Mouse (Mus musculus): Measurements from ENCODE around the gene Zbtb42. TPM values are rescaled to one million over a fixed set of nuclear protein-coding genes. Genes with fewer than 3 reads are reported as not detected.

The Zbtb42 gene
- total RNA-seq, 2 experiments from 2014 or later, result 0.61 to 0.97 TPM

DNA sequence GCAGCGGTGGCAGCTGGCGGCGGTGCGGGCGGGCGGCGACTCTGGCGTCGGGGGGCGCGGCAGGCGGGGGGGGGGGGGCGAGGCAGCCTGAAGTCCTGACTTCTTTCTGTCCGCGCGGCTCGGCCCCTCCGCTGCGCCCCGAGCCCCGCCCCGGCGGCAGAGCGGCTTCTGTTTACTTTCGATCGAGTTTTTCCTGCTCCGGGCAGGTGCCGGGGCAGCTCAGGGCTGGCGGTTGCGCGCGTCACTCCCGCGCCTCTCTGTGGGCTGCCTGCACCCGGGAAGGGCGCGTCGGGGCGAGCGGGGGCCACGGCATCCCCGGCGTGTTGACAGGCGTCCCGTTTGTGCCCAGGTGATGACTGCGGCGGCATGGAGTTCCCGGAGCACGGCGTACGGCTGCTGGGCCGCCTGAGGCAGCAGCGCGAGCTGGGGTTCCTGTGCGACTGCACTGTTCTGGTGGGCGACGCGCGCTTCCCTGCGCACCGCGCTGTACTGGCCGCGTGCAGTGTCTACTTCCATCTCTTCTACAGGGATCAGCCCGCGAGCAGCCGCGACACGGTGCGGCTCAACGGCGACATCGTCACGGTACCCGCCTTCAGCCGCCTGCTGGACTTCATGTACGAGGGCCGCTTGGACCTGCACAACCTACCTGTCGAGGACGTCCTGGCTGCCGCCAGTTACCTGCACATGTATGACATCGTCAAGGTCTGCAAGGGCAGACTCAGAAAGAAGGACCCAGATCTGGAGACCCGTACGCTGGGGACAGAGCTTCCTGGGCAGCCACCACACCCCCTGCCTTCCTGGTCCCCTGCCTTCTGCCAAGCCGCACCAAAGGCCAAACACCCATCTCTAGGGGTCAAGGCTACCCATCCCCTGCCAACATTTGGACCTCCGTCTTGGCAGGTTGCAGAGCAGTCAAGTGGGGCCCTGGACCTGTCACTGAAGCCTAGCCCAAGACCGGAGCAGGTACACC is 684 bp downstream of the Zbtb42 start:
- no peak for DNase-seq (ENCODE audit: low spot score in 2 of 2)

DNA sequence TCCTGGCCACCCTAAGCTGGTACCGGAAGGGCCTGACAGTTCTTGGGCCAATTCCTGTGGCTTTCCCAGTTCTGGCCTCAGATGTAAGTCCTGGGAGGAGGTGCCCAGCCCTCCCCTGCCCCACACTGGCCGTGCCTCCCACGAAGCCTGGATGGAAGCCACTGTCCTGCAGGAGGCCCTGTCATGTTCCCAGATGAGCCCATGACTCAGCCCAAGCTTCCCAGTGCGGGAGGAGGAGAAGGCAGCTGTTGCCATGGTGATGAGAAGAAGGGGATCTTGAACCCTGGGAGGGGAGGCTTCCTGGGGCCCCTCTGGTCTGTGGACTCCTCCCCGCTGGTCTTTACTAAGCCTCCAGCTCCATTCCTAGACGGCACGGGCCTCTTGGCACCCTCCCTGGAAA is 4.7 kb downstream of the Zbtb42 start:
- DNase-seq (ENCODE audit: low spot score in 2 of 2), result no peak

DNA sequence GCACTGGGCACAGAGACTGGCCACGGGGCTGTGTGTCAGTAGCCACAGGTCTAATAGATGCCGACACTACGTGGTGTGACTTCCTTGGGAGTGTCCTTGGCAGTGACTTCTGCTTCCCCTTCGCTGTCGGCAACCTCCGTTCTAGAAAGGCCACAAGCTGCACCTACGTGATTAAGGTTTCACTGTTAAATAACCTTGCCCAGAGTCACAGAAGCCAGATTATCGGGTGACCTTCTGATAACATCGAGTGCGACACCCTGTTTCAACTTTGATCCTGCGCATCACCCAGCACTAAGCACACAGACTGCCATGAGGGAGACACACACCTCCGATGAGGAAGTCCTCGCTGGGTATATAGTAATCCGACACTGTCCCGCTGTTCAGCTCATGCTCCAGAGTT is 9.8 kb downstream of the Zbtb42 start:
- no peak for DNase-seq (ENCODE audit: low spot score in 2 of 2)

DNA sequence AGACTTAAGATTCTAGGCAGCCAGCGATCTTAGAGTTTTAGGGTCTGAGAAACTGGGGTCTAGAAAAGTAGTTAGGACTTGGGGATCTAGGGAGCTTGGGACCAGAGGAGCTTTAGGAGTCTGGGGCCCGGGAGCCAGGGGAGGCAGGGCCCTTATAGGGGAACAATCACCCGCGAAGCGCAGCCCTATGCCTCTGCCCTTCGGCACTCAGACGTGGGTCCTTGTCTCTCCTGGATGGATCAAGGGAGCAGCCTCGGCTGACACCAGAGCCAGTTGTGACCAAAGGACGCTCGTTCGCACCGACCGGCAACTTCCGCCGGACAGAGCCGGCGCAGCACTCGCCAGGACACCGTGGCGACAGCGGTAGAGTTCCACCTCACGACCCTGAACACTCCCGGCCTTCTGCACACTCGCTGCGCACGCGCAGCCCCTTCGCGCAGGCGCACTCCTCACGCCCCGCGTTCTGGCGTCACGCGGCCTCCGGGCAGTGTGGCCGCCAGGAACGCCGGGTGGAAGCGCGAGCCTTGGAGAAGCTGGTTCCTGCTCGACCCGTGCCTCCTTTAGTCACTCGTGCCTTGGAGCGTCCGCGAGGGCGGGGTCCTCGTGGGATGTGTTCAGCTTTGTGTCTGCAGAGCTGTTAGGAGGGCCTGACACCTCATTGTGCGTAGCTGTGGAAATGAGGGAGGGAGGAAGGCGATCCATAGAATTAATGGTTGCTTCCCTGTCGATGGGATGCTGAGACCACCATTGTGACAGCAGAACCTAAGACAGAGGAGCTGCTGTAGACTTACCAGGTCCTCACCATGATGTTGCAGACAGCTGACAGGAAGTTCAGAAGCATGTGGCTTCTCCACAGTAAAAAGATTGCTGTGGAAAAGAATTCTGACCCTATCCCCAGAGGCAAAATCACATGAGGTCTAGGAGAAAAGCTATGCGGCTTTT is 14.8 kb downstream of the Zbtb42 start:
- peak; percentile 94 to 95 for DNase-seq (ENCODE audit: low spot score in 2 of 2)

DNA sequence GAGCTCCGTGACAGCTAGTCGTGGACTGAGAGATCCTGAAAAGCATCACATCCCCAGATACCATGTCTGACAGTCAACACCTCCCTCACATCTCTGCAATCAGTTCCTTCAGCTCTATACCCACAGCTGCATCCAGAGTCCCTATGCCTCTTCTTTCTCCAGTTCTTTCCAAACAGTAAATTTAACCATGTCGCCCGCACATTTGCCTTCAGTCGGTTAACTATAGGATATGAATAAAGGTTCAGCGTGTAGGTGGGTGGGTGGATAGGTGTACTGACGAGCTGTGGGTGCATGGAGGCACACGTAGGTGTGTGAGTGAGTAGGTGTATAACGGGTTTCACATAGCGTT is 15.5 kb downstream of the Zbtb42 start:
- no peak for DNase-seq (ENCODE audit: low spot score in 2 of 2)

- no peak for DNase-seq (ENCODE audit: low spot score in 2 of 2)
These were observed 18.3 kb downstream of the Zbtb42 start for GRCm38 (mm10) chr12:112696806-112697425.

- no peak for DNase-seq (ENCODE audit: low spot score in 2 of 2)
These were observed 21.9 kb downstream of the Zbtb42 start for GRCm38 (mm10) chr12:112700522-112700921.

GRCm38 (mm10) chr12:112702374-112703320 is 24.0 kb downstream of the Zbtb42 start:
- no peak for DNase-seq (ENCODE audit: low spot score in 2 of 2)

DNA sequence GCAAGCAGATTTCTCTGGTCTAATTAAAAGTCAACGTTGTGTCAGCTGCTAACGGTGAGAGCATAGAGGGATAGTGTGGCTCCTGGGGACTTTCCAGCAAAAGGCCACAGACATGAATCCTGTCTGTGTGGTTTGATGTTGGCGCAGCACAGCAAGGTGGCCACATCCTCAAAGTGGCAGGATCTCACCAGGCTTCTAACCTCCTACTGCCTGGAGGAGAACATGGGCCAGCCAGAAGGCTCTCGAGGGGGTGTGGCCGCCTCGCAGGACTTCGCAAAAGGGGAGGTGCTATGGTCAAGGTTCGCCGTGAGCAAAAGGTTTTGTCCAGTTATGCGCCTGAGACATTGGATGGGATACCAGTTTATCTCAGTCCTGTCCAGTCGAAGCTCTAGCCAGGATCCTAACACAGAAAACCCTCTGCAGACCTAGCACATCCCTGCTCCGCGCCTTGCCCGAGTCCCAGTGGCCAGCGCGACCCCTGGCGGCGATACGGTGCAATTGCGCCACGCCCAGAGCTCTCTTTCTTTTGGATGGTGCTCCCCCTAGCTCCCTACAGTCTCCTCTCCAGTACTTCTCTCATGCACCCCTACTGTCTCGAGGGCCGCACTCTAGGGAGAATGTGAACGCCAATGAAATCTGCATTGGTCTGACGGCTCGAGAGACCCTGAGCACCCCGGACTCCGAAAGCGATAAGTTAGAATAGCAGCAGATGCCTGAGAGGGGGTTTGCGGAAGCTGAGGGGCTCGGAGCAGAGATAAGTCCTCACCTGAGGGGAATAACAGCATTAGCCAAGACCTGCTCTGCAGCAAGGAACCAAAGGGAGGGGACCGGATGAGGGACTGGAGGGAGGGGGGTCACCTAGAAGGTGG is 28.3 kb downstream of the Zbtb42 start:
- DNase-seq (ENCODE audit: low spot score in 2 of 2), result peak; percentile 86 to 93

- DNase-seq (ENCODE audit: low spot score in 2 of 2), result no peak
These were observed 28.9 kb downstream of the Zbtb42 start for GRCm38 (mm10) chr12:112707573-112707869.

DNA sequence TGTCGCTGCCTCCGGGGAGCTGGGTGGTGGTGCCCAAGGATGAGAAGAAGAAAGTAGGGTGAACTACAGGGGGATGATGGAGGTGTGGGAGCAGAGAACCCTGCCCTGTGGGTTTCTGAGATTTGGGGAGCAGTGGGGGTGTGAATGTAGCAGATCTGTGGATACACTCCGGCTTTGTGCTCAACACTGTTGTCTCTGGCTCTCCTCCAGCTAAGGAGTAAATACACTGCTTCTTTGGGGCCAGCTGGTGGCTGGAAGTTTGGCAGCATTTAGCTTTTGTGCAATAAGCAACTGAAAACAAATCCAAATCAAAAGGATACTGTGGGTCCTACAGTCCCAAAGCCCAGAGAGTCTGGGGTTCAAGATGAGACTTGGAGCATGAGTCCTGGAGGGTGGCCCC is 35.4 kb downstream of the Zbtb42 start:
- peak in 1 of 2 experiments; percentile 58 for DNase-seq (ENCODE audit: low spot score in 2 of 2)

- DNase-seq (ENCODE audit: low spot score in 2 of 2), result no peak
These were observed 38.5 kb downstream of the Zbtb42 start for GRCm38 (mm10) chr12:112717140-112717539.

DNA sequence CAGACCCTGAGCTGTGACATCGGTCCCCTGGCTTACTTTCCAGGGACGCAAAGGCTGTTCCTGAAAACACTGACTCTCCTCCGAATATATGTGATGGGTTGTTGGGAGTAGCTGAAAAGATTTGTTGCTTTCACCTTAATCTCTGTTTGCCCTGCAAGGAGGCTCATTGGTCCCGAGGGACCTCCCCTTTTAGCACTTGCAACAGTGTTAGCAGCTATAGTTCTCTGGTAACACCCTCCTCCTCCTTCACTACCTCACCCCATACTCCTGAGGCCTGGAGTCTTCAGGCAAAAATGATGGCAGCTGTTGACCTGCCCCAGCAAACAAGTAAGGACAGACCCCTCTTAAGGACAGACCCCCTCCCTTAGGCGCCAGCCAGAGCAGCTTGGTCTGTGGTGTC is 40.4 kb downstream of the Zbtb42 start:
- no peak for DNase-seq (ENCODE audit: low spot score in 2 of 2)

GRCm38 (mm10) chr12:112720216-112720615 is 41.6 kb downstream of the Zbtb42 start, which contains the start of gene Cep170b:
Gene Cep170b (plus strand): TSS chr12:112720455.
- no peak for DNase-seq (ENCODE audit: low spot score in 2 of 2)

DNA sequence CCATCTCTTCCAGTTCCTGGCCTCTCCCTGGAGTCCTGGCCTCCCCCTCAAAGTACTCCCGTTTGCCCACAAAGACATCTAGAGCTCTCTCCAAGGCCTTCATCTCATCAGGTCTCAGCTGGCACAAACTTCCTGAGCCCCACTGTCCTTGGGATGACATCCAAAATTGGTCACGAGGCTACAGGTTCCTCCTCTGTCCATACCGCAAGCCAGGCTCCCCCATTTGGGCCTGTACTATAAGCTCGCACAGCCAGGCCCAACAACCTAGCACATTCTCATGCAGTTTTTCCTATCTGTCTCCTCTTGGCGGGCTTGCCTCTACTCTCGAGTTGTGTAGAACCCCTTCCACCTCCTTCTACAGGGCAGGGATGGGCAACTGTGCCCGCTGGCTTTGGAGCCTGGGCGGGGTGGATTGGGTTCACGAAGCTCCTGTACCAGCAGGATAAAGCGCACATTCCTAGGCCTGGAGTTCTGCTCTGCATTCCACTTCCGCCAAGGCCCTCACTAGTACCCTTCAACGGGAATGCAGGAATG is 42.3 kb downstream of the Zbtb42 start:
- no peak for DNase-seq (ENCODE audit: low spot score in 2 of 2)

DNA sequence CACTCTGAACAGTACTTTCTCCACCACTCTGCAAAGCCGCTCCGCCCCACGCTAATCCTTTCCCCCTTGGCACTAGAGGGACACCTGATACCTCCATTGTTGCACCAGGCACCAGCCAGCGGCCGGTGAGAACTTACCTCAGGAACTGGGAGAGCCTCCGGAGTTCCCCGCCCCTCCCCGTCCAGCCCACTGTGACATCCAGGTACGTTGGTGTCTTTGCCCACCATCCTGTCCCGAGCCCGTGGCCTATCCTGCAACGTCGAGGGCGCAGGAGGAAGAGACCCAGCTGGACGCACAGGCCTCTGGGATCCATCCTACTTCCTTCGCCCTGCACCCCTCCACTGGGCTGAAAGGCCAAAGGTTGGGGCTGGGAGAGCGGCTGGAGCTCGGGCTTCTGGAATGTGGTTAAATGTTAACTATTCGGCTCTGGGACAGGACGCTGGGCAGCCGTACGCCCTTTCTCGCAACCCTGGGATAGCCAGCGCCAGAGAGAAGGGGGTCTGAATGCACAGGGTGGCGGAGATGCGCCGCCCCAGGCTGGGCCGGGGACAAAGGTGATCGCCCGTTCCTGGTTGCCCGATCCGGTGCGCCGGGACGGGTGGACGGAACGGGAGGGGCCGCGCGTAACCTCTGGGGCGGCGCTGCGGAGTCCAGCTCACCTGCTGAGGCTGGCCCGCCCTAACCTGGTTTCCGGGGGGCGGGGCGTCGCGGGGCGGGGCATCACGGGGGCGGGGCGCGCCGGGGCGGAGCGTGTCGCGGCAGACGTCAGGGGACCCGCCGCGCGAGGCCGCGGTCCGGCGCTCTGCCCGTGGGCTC is 43.0 kb downstream of the Zbtb42 start:
- peak in 1 of 2 experiments; percentile 40 for DNase-seq (ENCODE audit: low spot score in 2 of 2)

- peak in 1 of 2 experiments; percentile 40 for DNase-seq (ENCODE audit: low spot score in 2 of 2)
These were observed 43.8 kb downstream of the Zbtb42 start for GRCm38 (mm10) chr12:112722240-112723027.

GRCm38 (mm10) chr12:112723028-112723330 is 44.4 kb downstream of the Zbtb42 start:
- no peak for DNase-seq (ENCODE audit: low spot score in 2 of 2)
